Mouse (Mus musculus) liver, embryonic 15.5 days (tissue): ENCODE data around the gene Lin28a. TPM values are rescaled to one million over a fixed set of nuclear protein-coding genes. Genes with fewer than 3 reads are reported as not detected.
A peak's percentile ranks its signal among the peaks of the same experiment; 100 is the strongest.

Source experiments
- ATAC-seq: fragments of 200-750 bp; cut with Nextera tagmentation; 2 replicates; pipeline ENCODE4 v1.8.0; 2017; ENCODE audit warnings: moderate number of reproducible peaks, mild to moderate bottlenecking, moderate library complexity; ENCODE audit not compliant: insufficient read depth
- H3K27ac ChIP-seq: fragments of 300-500 bp; sonication (generic); replicated peaks from 2 replicates; pipeline ENCODE4 v1.5.1; 2015; ENCODE audit warnings: mild to moderate bottlenecking, inconsistent platforms
- H3K27me3 ChIP-seq: fragments of 300-500 bp; sonication (generic); 2 replicates; pipeline ENCODE4 v1.6.1; 2015; ENCODE audit warnings: mild to moderate bottlenecking, inconsistent platforms
- H3K36me3 ChIP-seq: fragments of 300-500 bp; sonication (generic); replicated peaks from 2 replicates; pipeline ENCODE4 v1.6.1; 2015; ENCODE audit warnings: moderate library complexity, mild to moderate bottlenecking, inconsistent platforms
- H3K4me1 ChIP-seq: fragments of 300-500 bp; sonication (generic); replicated peaks from 2 replicates; pipeline ENCODE4 v1.6.1; 2015; ENCODE audit warnings: inconsistent platforms
- H3K4me2 ChIP-seq: fragments of 300-500 bp; sonication (generic); 2 replicates; pipeline ENCODE4 v1.6.1; 2015; ENCODE audit warnings: moderate library complexity, mild to moderate bottlenecking, inconsistent platforms
- H3K4me3 ChIP-seq: fragments of 300-500 bp; sonication (generic); replicated peaks from 2 replicates; pipeline ENCODE4 v1.5.1; 2015; ENCODE audit warnings: mild to moderate bottlenecking, inconsistent platforms
- H3K9ac ChIP-seq: fragments of 300-500 bp; sonication (generic); 2 replicates; pipeline ENCODE4 v1.6.1; 2015; ENCODE audit warnings: moderate library complexity, mild to moderate bottlenecking, inconsistent platforms
- H3K9me3 ChIP-seq: fragments of 300-500 bp; sonication (generic); replicated peaks from 2 replicates; pipeline ENCODE4 v1.6.1; 2016; ENCODE audit warnings: inconsistent platforms
- WGBS: fragments of 180-500 bp; shearing (Covaris S2); methylation state at CpG from one replicate; pipeline ENCODE4 v1.1.7; 2015; ENCODE audit warnings: mixed read lengths; ENCODE audit not compliant: insufficient replicate concordance; 5-methylcytosine and 5-hydroxymethylcytosine counted together
- polyA plus RNA-seq: library from polyadenylated mRNA; unstranded; fragments of >200 nt; fragmentation: Nextera tagmentation; extraction: Ambion mirVana; gene quantifications from 2 replicates; pipeline ENCODE4 v1.2.1, GENCODE M21; 2015

The Lin28a gene
- polyA plus RNA-seq, 1 experiment from 2014 or later: 1.5 TPM

DNA sequence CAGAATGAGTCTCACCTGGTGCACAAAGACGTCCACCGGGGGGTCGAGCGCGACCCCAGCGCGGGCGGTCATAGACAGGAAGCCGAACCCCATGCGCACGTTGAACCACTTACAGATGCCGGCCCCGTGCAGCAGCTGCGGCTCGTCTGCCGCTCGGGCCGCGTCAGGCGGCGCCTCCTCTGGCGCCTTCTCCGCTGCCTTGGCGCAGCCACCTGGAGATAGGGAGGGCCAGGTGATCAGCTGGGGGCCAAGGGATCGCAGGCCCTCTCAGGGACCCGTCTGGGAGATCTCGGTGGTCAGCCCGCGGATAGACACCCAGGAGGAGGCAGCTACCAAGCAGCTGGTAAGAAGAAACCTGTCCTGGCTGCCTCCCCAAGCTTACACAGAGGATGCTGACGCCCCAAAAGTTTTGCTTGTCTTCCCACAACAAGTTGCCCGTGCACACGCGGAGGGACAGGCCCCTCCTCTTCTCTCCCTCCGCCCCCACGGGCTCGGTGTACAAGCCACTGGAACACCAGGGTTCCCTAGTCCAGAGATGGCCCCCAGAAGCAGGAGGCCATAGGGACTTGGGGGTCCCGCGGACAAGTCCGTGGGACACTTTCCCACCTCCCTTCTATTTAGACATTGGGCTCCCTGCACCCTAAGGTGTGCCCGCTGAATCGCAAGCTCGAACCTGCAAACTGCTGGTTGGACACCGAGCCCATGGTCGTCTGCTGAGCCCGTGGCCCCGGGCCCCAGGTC is 433 bp downstream of the Lin28a start:
- Histone ChIP-seq H3K4me2 (peak overlapping the region; percentile 55), H3K27me3 (peaks cover 78% of the 10 kb centered on the region), H3K9me3 (no peaks in the 10 kb centered on the region), H3K27ac (no peak overlapping the region), H3K4me3 (peak overlapping the region; percentile 25), H3K36me3 (no peaks in the 10 kb centered on the region), H3K4me1 (peaks cover 15% of the 10 kb centered on the region), H3K9ac (no peak overlapping the region)
- no peak for ATAC-seq
- under 1% methylated on average over 46 of the region's 46 CpGs for WGBS

DNA sequence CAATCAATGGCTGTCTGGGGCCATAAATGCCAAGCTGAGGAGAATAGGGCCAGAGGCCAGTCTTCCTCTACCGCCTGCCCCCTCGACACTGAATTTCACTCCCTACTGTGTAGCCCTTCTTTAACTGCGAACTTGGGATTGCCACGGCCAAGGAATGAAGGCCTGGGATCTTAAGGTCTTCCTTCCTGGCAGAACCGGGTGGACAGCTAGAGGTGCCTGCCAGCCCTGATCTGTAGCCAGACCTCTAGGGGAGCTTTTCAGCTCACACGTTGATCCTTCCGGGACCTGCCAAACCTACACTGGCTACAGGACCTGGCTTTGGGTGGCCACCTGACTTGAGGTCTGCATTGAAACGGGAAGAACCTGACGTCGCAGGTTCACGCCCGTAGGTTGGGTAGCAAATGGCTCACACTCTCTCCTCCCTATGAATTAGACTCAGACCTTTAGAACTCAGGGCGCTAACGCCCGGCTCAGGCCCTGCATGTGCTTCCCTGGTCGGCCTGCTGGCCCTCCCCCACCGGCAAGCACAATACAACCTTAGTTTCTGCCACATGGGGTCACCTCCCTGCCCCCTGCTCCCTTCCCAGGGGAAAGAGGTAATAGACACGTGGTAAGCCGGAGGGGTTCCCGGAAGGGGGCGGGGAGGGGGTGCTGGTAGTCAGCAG is 1.3 kb downstream of the Lin28a start:
- Histone ChIP-seq H3K4me2 (peak overlapping the region; percentile 55), H3K9me3 (no peaks in the 10 kb centered on the region), H3K4me3 (peak overlapping the region; percentile 25; the same call in 1 of the 2 replicates), H3K27me3 (peaks cover 86% of the 10 kb centered on the region), H3K4me1 (peaks cover 15% of the 10 kb centered on the region), H3K27ac (no peak overlapping the region), H3K9ac (no peak overlapping the region), H3K36me3 (no peaks in the 10 kb centered on the region)
- ATAC-seq: no peak
- WGBS: 7% methylated on average over 21 of the region's 21 CpGs

DNA sequence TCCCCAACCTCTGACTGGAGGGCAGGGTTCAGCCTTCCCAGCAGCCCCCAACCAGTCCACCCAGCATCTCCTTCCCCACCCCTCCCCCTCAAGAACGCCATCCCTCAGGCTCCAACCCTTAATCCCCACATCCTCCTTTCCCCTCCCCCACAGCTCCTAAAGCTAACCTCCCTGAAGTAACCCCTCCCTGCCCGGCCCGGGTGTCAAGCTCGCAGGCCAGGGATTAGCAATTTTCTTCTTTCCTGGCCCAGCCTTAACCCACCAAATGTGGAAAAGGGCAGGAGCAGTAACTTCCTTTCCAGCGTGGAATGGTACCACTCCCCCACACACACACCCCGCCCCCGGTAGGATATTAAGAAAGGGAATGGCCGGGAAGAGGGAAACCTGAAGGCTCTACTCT is 1.9 kb downstream of the Lin28a start:
- peaks cover 17% of the 10 kb centered on the region for H3K4me1 ChIP-seq
- H3K27ac ChIP-seq: no peak overlapping the region
- ATAC-seq: no peak
- no peak overlapping the region for H3K9ac ChIP-seq
- H3K9me3 ChIP-seq: no peaks in the 10 kb centered on the region
- no peak overlapping the region for H3K4me2 ChIP-seq
- no peak overlapping the region for H3K4me3 ChIP-seq
- peaks cover 90% of the 10 kb centered on the region for H3K27me3 ChIP-seq
- no peaks in the 10 kb centered on the region for H3K36me3 ChIP-seq
- 4% methylated on average over 8 of the region's 8 CpGs for WGBS

DNA sequence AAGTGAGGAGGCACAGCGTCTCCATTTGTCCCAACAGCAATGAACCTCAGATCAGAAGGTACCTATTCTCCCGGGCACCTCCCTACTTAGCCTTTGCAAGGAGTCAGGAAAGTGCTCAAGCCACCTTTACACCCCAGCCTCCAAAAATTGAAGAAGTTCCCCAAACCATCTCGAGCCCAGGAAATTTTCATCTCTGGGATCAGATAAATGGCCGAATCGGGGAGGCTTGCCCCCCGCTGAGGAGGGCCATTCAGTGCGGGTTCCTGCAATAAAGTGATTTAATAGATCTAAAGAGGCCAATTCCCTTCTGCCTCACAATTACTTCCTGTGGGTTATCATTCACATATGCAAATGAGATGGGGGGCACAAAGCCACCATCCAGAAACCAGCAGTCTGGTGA is 2.4 kb downstream of the Lin28a start:
- Histone ChIP-seq H3K9ac (no peak overlapping the region), H3K36me3 (no peaks in the 10 kb centered on the region), H3K4me1 (peaks cover 22% of the 10 kb centered on the region), H3K9me3 (no peaks in the 10 kb centered on the region), H3K4me2 (no peak overlapping the region), H3K27ac (no peak overlapping the region), H3K27me3 (peaks cover 96% of the 10 kb centered on the region), H3K4me3 (no peak overlapping the region)
- ATAC-seq: no peak
- WGBS: 16% methylated on average over 7 of the region's 7 CpGs

DNA sequence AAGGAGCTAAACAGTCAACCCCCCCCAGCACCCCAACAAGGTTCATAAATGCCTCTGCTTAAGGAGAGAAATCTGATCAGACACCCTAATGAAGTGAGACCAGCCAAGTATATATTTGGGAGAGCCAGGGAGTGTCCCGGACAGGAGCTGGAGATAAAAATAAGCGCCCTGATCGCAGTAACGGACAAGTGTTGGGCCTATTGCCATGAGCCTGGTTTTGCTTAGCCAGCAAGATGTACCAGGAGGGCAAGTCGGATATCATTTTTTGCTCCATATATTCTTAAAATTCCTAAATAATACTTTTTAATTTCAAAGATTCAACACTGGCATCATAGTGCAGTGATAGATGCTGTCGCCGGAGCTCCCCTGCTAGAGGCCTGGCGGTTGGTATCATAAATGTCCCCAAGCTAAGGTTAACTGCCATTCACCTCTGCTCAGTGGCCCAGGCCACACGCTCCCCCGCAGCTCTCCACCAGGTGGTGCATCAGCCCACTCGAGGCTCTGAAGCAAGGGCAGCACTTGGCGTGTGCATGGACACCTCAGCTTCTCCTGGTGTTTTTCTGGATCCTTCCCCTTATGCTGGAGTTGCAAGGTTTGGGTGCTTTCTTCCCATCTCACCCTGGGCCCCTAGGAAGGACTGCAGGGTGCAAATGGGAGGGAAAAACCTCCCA is 5.6 kb downstream of the Lin28a start:
- no peak for ATAC-seq
- 47% methylated on average over 12 of the region's 12 CpGs for WGBS
- Histone ChIP-seq H3K27me3 (peaks cover 67% of the 10 kb centered on the region), H3K9me3 (no peaks in the 10 kb centered on the region), H3K27ac (no peak overlapping the region), H3K4me3 (no peak overlapping the region), H3K9ac (no peak overlapping the region), H3K36me3 (no peaks in the 10 kb centered on the region), H3K4me1 (peaks cover 14% of the 10 kb centered on the region), H3K4me2 (no peak overlapping the region)

DNA sequence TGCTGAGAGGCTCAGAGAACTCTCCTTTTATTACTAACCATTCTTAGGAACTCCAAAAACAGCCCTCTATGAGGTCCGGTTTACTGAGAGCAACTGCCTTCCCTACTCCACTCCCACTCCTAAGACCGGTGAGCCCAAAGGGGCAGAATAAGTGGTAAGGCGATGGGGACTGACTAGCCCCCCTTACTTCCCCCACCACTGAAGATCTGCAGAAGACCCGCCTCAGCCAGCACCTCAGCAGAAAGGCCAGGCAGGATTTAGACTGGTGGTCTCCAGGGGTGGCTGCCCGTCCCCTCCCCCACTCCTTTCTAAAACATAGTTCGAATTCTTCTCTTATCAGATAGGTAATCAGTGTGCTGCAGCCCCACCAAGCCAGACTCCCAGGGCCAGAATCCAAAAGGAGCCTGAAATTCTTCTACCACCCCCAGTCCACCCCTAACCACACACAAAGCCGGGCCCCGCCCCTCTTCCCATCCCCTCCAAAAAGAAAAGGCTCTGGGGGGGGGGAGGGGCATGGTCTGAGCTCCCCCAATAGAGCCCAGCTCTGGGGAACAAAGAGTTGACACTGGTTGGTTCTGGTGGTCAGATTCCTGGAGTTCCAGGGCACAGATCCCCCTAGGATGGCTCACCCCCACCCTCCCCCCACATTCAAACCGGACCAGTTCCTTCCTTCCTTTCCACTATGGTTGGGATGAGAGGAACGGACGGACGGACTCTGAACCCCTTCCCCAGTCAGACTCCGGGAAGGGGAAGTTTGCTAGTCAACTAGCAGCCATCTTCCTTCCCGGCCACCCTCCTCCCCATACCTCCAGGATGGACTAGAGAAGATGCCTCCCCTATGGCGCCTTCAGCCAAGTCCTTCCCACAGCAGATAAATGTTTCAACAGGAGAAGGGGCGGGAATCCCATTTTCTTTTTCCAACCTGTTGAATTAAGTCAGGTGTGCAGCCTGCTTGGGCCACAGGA is 6.9 kb downstream of the Lin28a start:
- 0 out of 2 replicates have a peak overlapping the region, but pooled peaks have one; percentile 13 for H3K4me2 ChIP-seq
- H3K4me3 ChIP-seq: peak overlapping the region; percentile 17; the same call in 1 of the 2 replicates
- H3K9ac ChIP-seq: no peak overlapping the region
- WGBS: 14% methylated on average over 16 of the region's 16 CpGs
- no peak overlapping the region for H3K27ac ChIP-seq
- no peaks in the 10 kb centered on the region for H3K36me3 ChIP-seq
- H3K27me3 ChIP-seq: peaks cover 54% of the 10 kb centered on the region
- no peaks in the 10 kb centered on the region for H3K9me3 ChIP-seq
- ATAC-seq: no peak
- H3K4me1 ChIP-seq: peaks cover 8% of the 10 kb centered on the region; the same call in 1 of the 2 replicates

DNA sequence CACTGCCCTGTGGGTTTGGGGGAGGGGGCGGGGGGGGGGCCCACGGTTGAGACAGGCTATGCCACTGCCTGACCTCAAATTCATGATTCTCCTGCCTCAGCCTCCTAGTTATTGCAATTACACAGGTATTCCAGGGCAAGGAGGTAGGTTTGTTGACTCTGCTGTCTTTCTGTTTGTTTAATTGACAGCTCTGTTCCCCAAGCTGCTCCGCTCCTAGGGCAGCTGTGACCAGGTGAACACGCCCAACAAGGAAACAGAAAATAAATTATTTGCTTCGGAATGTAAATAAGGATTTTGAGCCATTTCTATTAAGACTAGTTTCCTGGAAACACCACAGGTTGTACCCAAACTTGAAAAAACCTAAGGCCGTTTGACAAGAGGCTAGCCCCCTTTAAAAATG is 8.9 kb downstream of the Lin28a start:
- Histone ChIP-seq H3K9ac (no peak overlapping the region), H3K9me3 (no peaks in the 10 kb centered on the region), H3K4me1 (peaks cover 8% of the 10 kb centered on the region; the same call in 1 of the 2 replicates), H3K27me3 (peaks cover 34% of the 10 kb centered on the region), H3K4me2 (no peak overlapping the region), H3K4me3 (no peak overlapping the region), H3K27ac (no peak overlapping the region), H3K36me3 (no peaks in the 10 kb centered on the region)
- 50% methylated on average over 6 of the region's 6 CpGs for WGBS
- ATAC-seq: no peak

DNA sequence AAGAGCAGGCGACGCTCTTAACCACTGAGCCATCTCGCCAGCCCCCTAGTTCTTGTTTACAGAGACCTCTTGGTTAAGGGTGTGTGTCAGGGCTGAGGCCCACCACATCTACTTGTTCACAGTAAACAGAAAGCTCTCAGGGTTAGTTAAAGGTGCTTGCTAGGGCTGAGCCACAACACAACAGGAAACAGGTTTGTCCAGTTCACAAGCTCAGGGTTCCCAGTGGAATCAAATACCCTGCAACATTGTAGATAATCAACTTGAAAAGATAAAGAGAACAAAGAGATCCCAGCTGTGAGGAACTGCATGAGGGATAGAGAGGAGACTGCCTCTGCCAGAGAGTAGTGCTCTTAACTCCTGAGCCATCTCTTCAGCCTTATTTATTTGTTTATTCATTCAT is 11.8 kb downstream of the Lin28a start:
- Histone ChIP-seq H3K9ac (no peak overlapping the region), H3K4me3 (no peak overlapping the region), H3K27me3 (peaks cover 9% of the 10 kb centered on the region; the same call in 1 of the 2 replicates), H3K9me3 (no peaks in the 10 kb centered on the region), H3K27ac (no peak overlapping the region), H3K4me1 (peaks cover 6% of the 10 kb centered on the region), H3K4me2 (no peak overlapping the region), H3K36me3 (no peaks in the 10 kb centered on the region)
- 71% methylated on average over 3 of the region's 3 CpGs for WGBS
- ATAC-seq: no peak

DNA sequence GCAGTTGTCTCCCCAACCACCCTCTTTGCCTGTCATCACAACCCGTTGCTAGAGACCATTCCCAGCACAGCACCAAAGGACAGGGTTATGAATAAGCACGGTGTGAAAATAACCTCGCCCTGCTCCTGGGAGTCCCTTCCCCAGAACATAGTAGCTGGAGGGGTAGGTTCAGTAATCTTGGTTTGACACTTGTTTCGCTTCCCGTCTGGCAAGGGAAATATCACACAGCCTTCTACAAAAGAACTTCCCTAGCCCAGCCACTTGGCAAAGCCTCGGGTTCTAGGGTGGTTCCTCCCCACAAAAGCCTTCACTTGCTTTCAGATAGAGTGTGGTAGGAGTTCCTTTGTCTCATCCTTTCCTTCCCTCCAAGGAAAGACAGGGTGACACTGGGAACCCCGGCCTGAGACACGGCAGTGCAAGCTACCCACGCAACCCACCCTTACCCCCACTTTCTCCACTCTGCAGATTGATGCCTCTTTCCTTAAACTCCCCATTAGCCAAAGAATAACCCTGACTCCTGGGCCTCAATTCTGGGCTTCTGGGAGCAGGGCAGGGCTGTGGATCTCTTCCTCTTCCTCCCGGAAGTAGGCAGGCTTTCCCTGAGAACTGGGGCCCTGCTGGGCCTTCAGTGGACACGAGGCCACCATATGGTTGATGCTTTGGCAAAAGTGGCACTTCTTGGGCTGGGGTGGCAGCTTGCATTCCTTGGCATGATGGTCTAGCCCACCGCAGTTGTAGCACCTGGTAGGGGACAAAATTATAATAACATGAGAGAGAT is 12.9 kb downstream of the Lin28a start:
- WGBS: 58% methylated on average over 12 of the region's 12 CpGs
- Histone ChIP-seq H3K27ac (no peak overlapping the region), H3K9ac (no peak overlapping the region), H3K4me1 (peaks cover 10% of the 10 kb centered on the region), H3K9me3 (no peaks in the 10 kb centered on the region), H3K4me2 (no peak overlapping the region), H3K27me3 (no peaks in the 10 kb centered on the region), H3K4me3 (no peak overlapping the region), H3K36me3 (no peaks in the 10 kb centered on the region)
- ATAC-seq: no peak

DNA sequence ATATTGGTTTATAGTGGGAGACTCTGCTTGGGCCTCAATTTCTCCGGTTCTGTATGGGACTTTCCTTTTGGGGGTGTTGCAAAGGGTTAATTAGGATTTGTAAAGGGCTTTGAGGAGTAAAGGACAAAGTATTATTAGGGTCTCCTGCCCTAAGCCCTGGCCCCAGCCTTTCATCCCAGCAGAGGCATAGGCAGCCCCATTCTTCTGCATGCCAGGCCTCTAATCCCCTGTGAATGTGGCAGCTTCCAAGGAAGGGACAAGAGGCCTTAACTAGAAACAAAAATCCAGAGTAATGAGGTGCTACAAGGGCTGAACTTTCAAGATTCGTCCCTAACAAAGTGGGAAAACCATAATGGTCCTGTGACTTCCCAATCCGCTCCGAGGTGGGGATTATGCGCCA is 15.7 kb downstream of the Lin28a start:
- no peak for ATAC-seq

More for the DNA sequence above, 15.7 kb downstream of the Lin28a start:
- H3K36me3 ChIP-seq: peaks cover 6% of the 10 kb centered on the region; the same call in 1 of the 2 replicates
- peaks cover 20% of the 10 kb centered on the region for H3K4me1 ChIP-seq
- H3K9me3 ChIP-seq: no peaks in the 10 kb centered on the region
- no peaks in the 10 kb centered on the region for H3K27me3 ChIP-seq
- no peak overlapping the region for H3K9ac ChIP-seq
- H3K27ac ChIP-seq: no peak overlapping the region
- H3K4me3 ChIP-seq: no peak overlapping the region
- WGBS: 65% methylated on average over 5 of the region's 5 CpGs
- no peak overlapping the region for H3K4me2 ChIP-seq
